Mouse (Mus musculus) C2C12 (cell line): ENCODE measurements around the gene Ift122.

Source experiments
- CEBPB ChIP-seq: IDR thresholded peaks from one replicate; pipeline ENCODE4 v1.6.1; 2011; ENCODE audit warnings: low read depth, mild to moderate bottlenecking, control low read depth, moderate library complexity
- CTCF ChIP-seq: IDR thresholded peaks from one replicate; pipeline ENCODE4 v1.5.1; 2011; ENCODE audit not compliant: control insufficient read depth, insufficient read depth, insufficient read length

GRCm38 (mm10) chr6:115916611-115917010 is 63.3 kb downstream of the Ift122 start:
- no peak for TF ChIP-seq CEBPB
- TF ChIP-seq CTCF = no peak
